Mouse (Mus musculus) liver, postnatal 0 days (tissue): Measurements from ENCODE around the gene Thsd7b. TPM values are rescaled to one million over a fixed set of nuclear protein-coding genes. Genes with fewer than 3 reads are reported as not detected.
"Not testable (repeated sequence)": the region's sequence is repeated elsewhere in the genome, so short reads cannot be mapped to it uniquely, and the experiment has no call there.

Experiments
- ATAC-seq: fragments of 200-750 bp; cut with Nextera tagmentation; 2 replicates; pipeline ENCODE4 v1.8.0; 2017; ENCODE audit warnings: mild to moderate bottlenecking, moderate library complexity
- DNase-seq: peaks from one replicate; pipeline ENCODE4 v3.0.0-alpha.2; 2016
- H3K27ac ChIP-seq: fragments of 300-500 bp; sonication (generic); 2 replicates; pipeline ENCODE4 v1.5.1; 2014; ENCODE audit warnings: antibody characterized with exemption, moderate library complexity, mild to moderate bottlenecking, low read depth
- H3K27me3 ChIP-seq: fragments of 300-500 bp; sonication (generic); 2 replicates; pipeline ENCODE4 v1.6.1; 2014; ENCODE audit warnings: low read length, control low read depth, mixed read lengths; ENCODE audit not compliant: insufficient read depth
- H3K36me3 ChIP-seq: fragments of 300-500 bp; sonication (generic); replicated peaks from 2 replicates; pipeline ENCODE4 v1.6.1; 2014; ENCODE audit warnings: mild to moderate bottlenecking, control low read depth, low read length, moderate library complexity, mixed read lengths; ENCODE audit not compliant: insufficient read depth
- H3K4me1 ChIP-seq: fragments of 300-500 bp; sonication (generic); 2 replicates; pipeline ENCODE4 v1.6.1; 2014; ENCODE audit warnings: antibody characterized with exemption, mild to moderate bottlenecking, control low read depth; ENCODE audit not compliant: insufficient read depth
- H3K4me2 ChIP-seq: fragments of 300-500 bp; sonication (generic); 2 replicates; pipeline ENCODE4 v1.6.1; 2014; ENCODE audit warnings: low read depth, mild to moderate bottlenecking, low read length, moderate library complexity, mixed read lengths
- H3K4me3 ChIP-seq: fragments of 300-500 bp; sonication (generic); 2 replicates; pipeline ENCODE4 v1.5.1; 2014; ENCODE audit warnings: low read depth, low read length
- H3K9ac ChIP-seq: fragments of 300-500 bp; sonication (generic); replicated peaks from 2 replicates; pipeline ENCODE4 v1.6.1; 2014; ENCODE audit warnings: mild to moderate bottlenecking, moderate library complexity
- H3K9me3 ChIP-seq: fragments of 300-500 bp; sonication (generic); 2 replicates; pipeline ENCODE4 v1.6.1; 2016; ENCODE audit warnings: mild to moderate bottlenecking, control low read depth, low read length, mixed read lengths
- CTCF ChIP-seq: sonication (generic); IDR thresholded peaks from 2 replicates; pipeline ENCODE4 v1.5.1; 2016; ENCODE audit warnings: antibody characterized with exemption, low read depth
- EP300 ChIP-seq: IDR thresholded peaks from 2 replicates; pipeline ENCODE4 v1.6.1; 2016; ENCODE audit warnings: antibody characterized with exemption, low read depth, mild to moderate bottlenecking
- WGBS: fragments of 180-500 bp; shearing (Covaris S2); extraction: QIAGEN DNeasy Blood & Tissue Kit; methylation state at CpG from one replicate; pipeline ENCODE4 v1.1.7; 2014; ENCODE audit not compliant: insufficient replicate concordance; 5-methylcytosine and 5-hydroxymethylcytosine counted together
- polyA plus RNA-seq: library from polyadenylated mRNA; unstranded; fragments of >200 nt; fragmentation: Nextera tagmentation; extraction: Ambion mirVana; gene quantifications from 2 replicates; pipeline ENCODE4 v1.2.1, GENCODE M21; 2015

Gene Thsd7b
- polyA plus RNA-seq, 1 experiment from 2014 or later = 0.09 TPM

GRCm38 (mm10) chr1:129608395-129608794, 335.3 kb downstream of the Thsd7b start:
- no peak overlapping the region for H3K4me2 ChIP-seq
- H3K9me3 ChIP-seq = no peaks in the 10 kb centered on the region
- H3K4me3 ChIP-seq = no peak overlapping the region
- TF ChIP-seq EP300 = no peak
- WGBS = 46% methylated on average over 3 of the region's 3 CpGs
- no peak overlapping the region for H3K27ac ChIP-seq
- no peaks in the 10 kb centered on the region for H3K36me3 ChIP-seq
- DNase-seq = no peak
- H3K9ac ChIP-seq = no peak overlapping the region
- ATAC-seq = no peak
- no peaks in the 10 kb centered on the region for H3K4me1 ChIP-seq
- no peaks in the 10 kb centered on the region for H3K27me3 ChIP-seq

GRCm38 (mm10) chr1:129616080-129616479, 343.0 kb downstream of the Thsd7b start:
- TF ChIP-seq CTCF (no peak), EP300 (no peak)
- ATAC-seq (no peak), DNase-seq (no peak)
- no peaks in the 10 kb centered on the region for H3K27me3 ChIP-seq
- H3K4me1 ChIP-seq = no peaks in the 10 kb centered on the region
- H3K9ac ChIP-seq = no peak overlapping the region
- WGBS = 26% methylated on average over 1 of the region's 1 CpGs
- H3K27ac ChIP-seq = no peak overlapping the region
- H3K4me3 ChIP-seq = no peak overlapping the region
- no peaks in the 10 kb centered on the region for H3K9me3 ChIP-seq
- no peaks in the 10 kb centered on the region for H3K36me3 ChIP-seq
- H3K4me2 ChIP-seq = no peak overlapping the region

GRCm38 (mm10) chr1:129619440-129620301, 346.6 kb downstream of the Thsd7b start:
- WGBS = 73% methylated on average over 7 of the region's 7 CpGs
- no peaks in the 10 kb centered on the region for H3K4me1 ChIP-seq
- H3K36me3 ChIP-seq = no peaks in the 10 kb centered on the region
- ATAC-seq (no peak), DNase-seq (no peak)
- no peak overlapping the region for H3K4me3 ChIP-seq
- H3K9ac ChIP-seq = no peak overlapping the region
- no peak for TF ChIP-seq CTCF
- no peak for TF ChIP-seq EP300
- no peaks in the 10 kb centered on the region for H3K9me3 ChIP-seq
- H3K4me2 ChIP-seq = no peak overlapping the region
- no peak overlapping the region for H3K27ac ChIP-seq
- H3K27me3 ChIP-seq = no peaks in the 10 kb centered on the region

- H3K27me3 ChIP-seq = no peaks in the 10 kb centered on the region
- H3K9me3 ChIP-seq = no peaks in the 10 kb centered on the region
- DNase-seq (no peak), ATAC-seq (no peak)
- H3K9ac ChIP-seq = no peak overlapping the region
- TF ChIP-seq CTCF = no peak
- no peak for TF ChIP-seq EP300
- no peak overlapping the region for H3K4me3 ChIP-seq
- H3K4me1 ChIP-seq = no peaks in the 10 kb centered on the region
- 44% methylated on average over 6 of the region's 6 CpGs for WGBS
- no peaks in the 10 kb centered on the region for H3K36me3 ChIP-seq
- no peak overlapping the region for H3K4me2 ChIP-seq
- H3K27ac ChIP-seq = no peak overlapping the region
Measured at GRCm38 (mm10) chr1:129624519-129624918, 351.4 kb downstream of the Thsd7b start.

- H3K9ac ChIP-seq = no peak overlapping the region
- DNase-seq (no peak), ATAC-seq (no peak)
- H3K4me1 ChIP-seq = no peaks in the 10 kb centered on the region
- WGBS = 71% methylated on average over 4 of the region's 4 CpGs
- TF ChIP-seq CTCF (no peak), EP300 (no peak)
- no peaks in the 10 kb centered on the region for H3K27me3 ChIP-seq
- H3K4me2 ChIP-seq = no peak overlapping the region
- H3K36me3 ChIP-seq = no peaks in the 10 kb centered on the region
- no peak overlapping the region for H3K27ac ChIP-seq
- no peaks in the 10 kb centered on the region for H3K9me3 ChIP-seq
- no peak overlapping the region for H3K4me3 ChIP-seq
Measured at GRCm38 (mm10) chr1:129635146-129635545, 362.0 kb downstream of the Thsd7b start.

- H3K9me3 ChIP-seq = no peaks in the 10 kb centered on the region
Measured at GRCm38 (mm10) chr1:129644252-129644861, 371.3 kb downstream of the Thsd7b start.

GRCm38 (mm10) chr1:129651448-129651847, 378.3 kb downstream of the Thsd7b start:
- H3K27me3 ChIP-seq, ATAC-seq, H3K9ac ChIP-seq, H3K4me3 ChIP-seq, H3K4me1 ChIP-seq, H3K27ac ChIP-seq, H3K36me3 ChIP-seq, H3K4me2 ChIP-seq, DNase-seq, H3K9me3 ChIP-seq: not testable (repeated sequence)
- WGBS = 67% methylated on average over 6 of the region's 6 CpGs

More at GRCm38 (mm10) chr1:129644252-129644861, 371.3 kb downstream of the Thsd7b start:
- H3K4me1 ChIP-seq = no peaks in the 10 kb centered on the region
- no peak for TF ChIP-seq EP300
- TF ChIP-seq CTCF = no peak
- no peak overlapping the region for H3K4me3 ChIP-seq
- H3K4me2 ChIP-seq = no peak overlapping the region
- no peak overlapping the region for H3K27ac ChIP-seq
- no peak overlapping the region for H3K9ac ChIP-seq
- DNase-seq = no peak
- WGBS = 79% methylated on average over 8 of the region's 8 CpGs
- H3K36me3 ChIP-seq = no peaks in the 10 kb centered on the region
- ATAC-seq = no peak
- H3K27me3 ChIP-seq = no peaks in the 10 kb centered on the region
